Mouse (Mus musculus) MEL (cell line): ENCODE measurements around the gene Gm10188. TPM values are rescaled to one million over a fixed set of nuclear protein-coding genes. Genes with fewer than 3 reads are reported as not detected.

Source experiments
- DNase-seq: peaks from one replicate; pipeline ENCODE4 v3.0.0; 2011; ENCODE audit warnings: low read depth, low spot score
- H3K27ac ChIP-seq: 2 replicates; pipeline ENCODE4 v1.5.1; 2012; ENCODE audit warnings: low read depth, mild to moderate bottlenecking, control low read depth, low read length, moderate library complexity; ENCODE audit not compliant: control insufficient read depth
- H3K27me3 ChIP-seq, 2 experiments: fragments of 150-350 bp in 1 of 2; sonication (generic) in 1 of 2; 2 replicates each; pipeline ENCODE4 v1.6.1; 2012; ENCODE audit warnings: low read length in 2 of 2, mild to moderate bottlenecking in 2 of 2, improper control_type of control experiment in 1 of 2, moderate library complexity in 1 of 2; ENCODE audit not compliant: insufficient read depth in 2 of 2, control insufficient read depth in 1 of 2
- H3K36me3 ChIP-seq, 2 experiments: 2 replicates each; pipeline ENCODE4 v1.6.1; 2012 to 2014; ENCODE audit warnings: low read length in 2 of 2, improper control_type of control experiment in 1 of 2, inconsistent platforms in 1 of 2, mild to moderate bottlenecking in 1 of 2; ENCODE audit not compliant: insufficient read depth in 2 of 2, control insufficient read depth in 1 of 2
- H3K4me1 ChIP-seq, 2 experiments: fragments of 150-350 bp in 1 of 2; sonication (generic) in 1 of 2; 2 replicates each; pipeline ENCODE4 v1.6.1; 2012; ENCODE audit warnings: low read length in 2 of 2, improper control_type of control experiment in 1 of 2, mild to moderate bottlenecking in 1 of 2; ENCODE audit not compliant: insufficient read depth in 2 of 2, control insufficient read depth in 1 of 2
- H3K4me3 ChIP-seq, 2 experiments: fragments of 150-350 bp in 1 of 2; sonication (generic) in 1 of 2; 2 replicates each; pipeline ENCODE4 v1.5.1; 2012; ENCODE audit warnings: low read depth in 2 of 2, low read length in 2 of 2, mild to moderate bottlenecking in 2 of 2, moderate library complexity in 2 of 2, control low read depth in 1 of 2, improper control_type of control experiment in 1 of 2; ENCODE audit not compliant: control insufficient read depth in 1 of 2, insufficient read depth in 1 of 2
- H3K79me2 ChIP-seq: 2 replicates; pipeline ENCODE4 v1.6.1; 2012; ENCODE audit warnings: mild to moderate bottlenecking, low read length, moderate library complexity; ENCODE audit not compliant: control insufficient read depth, poor library complexity, insufficient read depth
- H3K9ac ChIP-seq: 2 replicates; pipeline ENCODE4 v1.6.1; 2012; ENCODE audit warnings: low read depth, mild to moderate bottlenecking, control low read depth, low read length, moderate library complexity; ENCODE audit not compliant: control insufficient read depth, poor library complexity, severe bottlenecking
- H3K9me3 ChIP-seq: fragments of 150-350 bp; sonication (generic); replicated peaks from 2 replicates; pipeline ENCODE4 v1.6.1; 2012; ENCODE audit warnings: mild to moderate bottlenecking, low read length, improper control_type of control experiment, moderate library complexity; ENCODE audit not compliant: insufficient read depth
- BHLHE40 ChIP-seq: IDR thresholded peaks from 2 replicates; pipeline ENCODE4 v1.6.1; 2012; ENCODE audit warnings: low read depth, mild to moderate bottlenecking, inconsistent platforms, low read length, improper control_type of control experiment, borderline replicate concordance
- CHD1 ChIP-seq: IDR thresholded peaks from 2 replicates; pipeline ENCODE4 v1.6.1; 2012; ENCODE audit warnings: low read depth, mild to moderate bottlenecking, inconsistent platforms, low read length, improper control_type of control experiment
- CTCF ChIP-seq, 3 experiments: IDR thresholded peaks in 2 of 3; conservative IDR thresholded peaks in 1 of 3; 2 replicates each; pipeline ENCODE4 v1.5.1; 2011 to 2012; ENCODE audit warnings: low read length in 3 of 3, low read depth in 2 of 3, mild to moderate bottlenecking in 2 of 3, improper control_type of control experiment in 1 of 3, inconsistent platforms in 1 of 3, mixed read lengths in 1 of 3, moderate library complexity in 1 of 3; ENCODE audit not compliant: control insufficient read depth in 1 of 3, insufficient read depth in 1 of 3, poor library complexity in 1 of 3, severe bottlenecking in 1 of 3
- ELF1 ChIP-seq: IDR thresholded peaks from 2 replicates; pipeline ENCODE4 v1.6.1; 2014; ENCODE audit warnings: low read depth, mild to moderate bottlenecking, inconsistent platforms, low read length, improper control_type of control experiment, moderate library complexity
- ETS1 ChIP-seq: IDR thresholded peaks from 2 replicates; pipeline ENCODE4 v1.6.1; 2012; ENCODE audit warnings: low read depth, mild to moderate bottlenecking, inconsistent platforms, low read length, improper control_type of control experiment, moderate library complexity
- GABPA ChIP-seq: IDR thresholded peaks from 2 replicates; pipeline ENCODE4 v1.6.1; 2012; ENCODE audit warnings: low read depth, mild to moderate bottlenecking, inconsistent platforms, low read length, improper control_type of control experiment, moderate library complexity
- MAZ ChIP-seq: IDR thresholded peaks from 2 replicates; pipeline ENCODE4 v1.6.1; 2012; ENCODE audit warnings: low read depth, mild to moderate bottlenecking, inconsistent platforms, low read length, improper control_type of control experiment
- MXI1 ChIP-seq: IDR thresholded peaks from 2 replicates; pipeline ENCODE4 v1.6.1; 2011; ENCODE audit warnings: mild to moderate bottlenecking, low read depth, low read length, improper control_type of control experiment
- MYB ChIP-seq: IDR thresholded peaks from 2 replicates; pipeline ENCODE4 v1.6.1; 2011; ENCODE audit warnings: mild to moderate bottlenecking, low read depth, low read length, improper control_type of control experiment
- MYC ChIP-seq: IDR thresholded peaks from 2 replicates; pipeline ENCODE4 v1.6.1; 2011; ENCODE audit warnings: low read depth, mild to moderate bottlenecking, low read length, improper control_type of control experiment, moderate library complexity
- POLR2A ChIP-seq, 2 experiments: IDR thresholded peaks; 2 replicates each; pipeline ENCODE4 v1.6.1; 2011 to 2012; ENCODE audit warnings: low read length in 2 of 2, mild to moderate bottlenecking in 2 of 2, control low read depth in 1 of 2, improper control_type of control experiment in 1 of 2, low read depth in 1 of 2, moderate library complexity in 1 of 2; ENCODE audit not compliant: control insufficient read depth in 1 of 2, insufficient read depth in 1 of 2, poor library complexity in 1 of 2
- RCOR1 ChIP-seq: IDR thresholded peaks from 2 replicates; pipeline ENCODE4 v1.6.1; 2012; ENCODE audit warnings: low read depth, mild to moderate bottlenecking, inconsistent platforms, low read length, improper control_type of control experiment
- SMC3 ChIP-seq: IDR thresholded peaks from 2 replicates; pipeline ENCODE4 v1.6.1; 2011; ENCODE audit warnings: low read depth, low read length, improper control_type of control experiment
- TAL1 ChIP-seq: IDR thresholded peaks from 2 replicates; pipeline ENCODE4 v1.6.1; 2012; ENCODE audit warnings: mild to moderate bottlenecking, inconsistent platforms, low read length, moderate library complexity, mixed read lengths
- TBP ChIP-seq: IDR thresholded peaks from 2 replicates; pipeline ENCODE4 v1.8.0; 2011; ENCODE audit warnings: low read depth, low read length, improper control_type of control experiment
- UBTF ChIP-seq: IDR thresholded peaks from 2 replicates; pipeline ENCODE4 v1.6.1; 2012; ENCODE audit warnings: low read depth, mild to moderate bottlenecking, inconsistent platforms, low read length, improper control_type of control experiment, moderate library complexity, borderline replicate concordance; ENCODE audit not compliant: insufficient read depth
- USF2 ChIP-seq, 2 experiments: IDR thresholded peaks; 2 replicates each; pipeline ENCODE4 v1.6.1; 2011 to 2012; ENCODE audit warnings: improper control_type of control experiment in 2 of 2, low read length in 2 of 2, borderline replicate concordance in 1 of 2, inconsistent platforms in 1 of 2, low read depth in 1 of 2, mild to moderate bottlenecking in 1 of 2; ENCODE audit not compliant: insufficient read depth in 1 of 2
- ZC3H11A ChIP-seq: IDR thresholded peaks from 2 replicates; pipeline ENCODE4 v1.6.1; 2012; ENCODE audit warnings: low read depth, mild to moderate bottlenecking, inconsistent platforms, low read length, improper control_type of control experiment
- ZKSCAN1 ChIP-seq: IDR thresholded peaks from 2 replicates; pipeline ENCODE4 v1.6.1; 2012; ENCODE audit warnings: low read depth, mild to moderate bottlenecking, inconsistent platforms, low read length, improper control_type of control experiment, moderate library complexity
- ZMIZ1 ChIP-seq: IDR thresholded peaks from 2 replicates; pipeline ENCODE4 v1.6.1; 2012; ENCODE audit warnings: low read depth, mild to moderate bottlenecking, inconsistent platforms, low read length, improper control_type of control experiment, moderate library complexity
- polyA plus RNA-seq, 2 experiments: library from polyadenylated mRNA; stranded (reverse) in 1 of 2; unstranded in 1 of 2; fragments of >175 nt in 1 of 2; fragments of >200 nt in 1 of 2; gene quantifications; 2 replicates each; pipeline versions ENCODE4 v1.2.1 to v1.2.4; 2012; ENCODE audit warnings: low replicate concordance in 2 of 2, low read depth in 1 of 2; ENCODE audit not compliant: insufficient read length in 2 of 2, insufficient read depth in 1 of 2, missing spikeins in 1 of 2
- total RNA-seq: library from RNA; depleted of rRNA; stranded (reverse); fragments of 300-350 nt; gene quantifications from 2 replicates; pipeline ENCODE4 v1.2.3, GENCODE M21; 2012

Gene Gm10188
- total and polyA plus RNA-seq, 3 experiments = not detected

DNA sequence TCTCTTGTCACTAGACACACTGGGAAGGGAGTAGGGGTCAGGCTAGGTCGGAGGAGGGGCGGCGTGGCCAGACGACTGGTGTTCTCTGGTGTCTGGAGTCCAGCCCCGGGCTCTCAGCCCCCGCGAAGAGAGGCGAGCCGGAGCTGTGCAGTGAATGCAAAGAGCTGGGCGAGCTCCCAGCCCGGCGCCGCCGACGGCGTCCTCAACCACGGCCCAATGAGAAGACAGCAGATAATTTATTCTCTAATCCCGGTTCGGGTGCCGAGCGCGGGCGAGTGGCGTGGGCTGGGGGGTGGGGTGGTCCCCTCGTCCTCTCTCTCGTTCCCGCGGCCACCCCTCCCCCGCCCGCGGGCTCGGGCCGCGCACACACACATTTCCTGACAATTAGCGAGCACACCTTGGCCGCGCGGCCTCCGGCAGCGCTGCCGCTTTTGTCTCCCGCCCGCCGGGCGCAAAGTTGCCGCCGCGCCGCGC lies 39.5 kb downstream of the Gm10188 start:
- Histone ChIP-seq H3K27me3 (peaks cover 0 to 4% of the 10 kb centered on the region in 2 experiments; a peak in 3 of 4 replicates), H3K27ac (no peak overlapping the region), H3K9me3 (no peaks in the 10 kb centered on the region), H3K4me1 (no peaks in the 10 kb centered on the region), H3K9ac (no peak overlapping the region), H3K4me3 (no peak overlapping the region), H3K36me3 (no peaks in the 10 kb centered on the region), H3K79me2 (no peaks in the 10 kb centered on the region)
- no peak for TF ChIP-seq POLR2A (IDR thresholded peaks at IDR 0.05; ENCODE audit: control insufficient read depth in 1 of 2, insufficient read depth in 1 of 2, low read depth in 1 of 2, low read length in 2 of 2, poor library complexity in 1 of 2)
- TF ChIP-seq TBP = no peak
- no peak for TF ChIP-seq ETS1
- TF ChIP-seq BHLHE40 = no peak
- TF ChIP-seq SMC3 = no peak
- TF ChIP-seq MYB = no peak
- no peak for TF ChIP-seq ZKSCAN1
- no peak for DNase-seq

- no peak for DNase-seq
- H3K27me3 ChIP-seq = peaks cover 0 to 4% of the 10 kb centered on the region in 2 experiments; a peak in 3 of 4 replicates
- H3K9ac ChIP-seq = no peak overlapping the region
- no peaks in the 10 kb centered on the region for H3K79me2 ChIP-seq
- no peak overlapping the region for H3K27ac ChIP-seq
- H3K4me1 ChIP-seq = no peaks in the 10 kb centered on the region
- H3K4me3 ChIP-seq = no peak overlapping the region
- no peaks in the 10 kb centered on the region for H3K9me3 ChIP-seq
- no peaks in the 10 kb centered on the region for H3K36me3 ChIP-seq
- no peak for TF ChIP-seq ELF1
- TF ChIP-seq GABPA = no peak
- TF ChIP-seq MYC = no peak
- no peak for TF ChIP-seq MAZ
- TF ChIP-seq UBTF = no peak
- TF ChIP-seq CTCF (IDR thresholded peaks at IDR 0.05 in 2 of 3, conservative IDR thresholded peaks at IDR 0.05 in 1 of 3; ENCODE audit: control insufficient read depth in 1 of 3, insufficient read depth in 1 of 3, low read depth in 2 of 3, low read length in 3 of 3, poor library complexity in 1 of 3, severe bottlenecking in 1 of 3) = no peak
- TF ChIP-seq POLR2A (IDR thresholded peaks at IDR 0.05; ENCODE audit: control insufficient read depth in 1 of 2, insufficient read depth in 1 of 2, low read depth in 1 of 2, low read length in 2 of 2, poor library complexity in 1 of 2) = no peak
- no peak for TF ChIP-seq TBP
- TF ChIP-seq MXI1 = no peak
- no peak for TF ChIP-seq SMC3
- no peak for TF ChIP-seq USF2 (IDR thresholded peaks at IDR 0.05; ENCODE audit: borderline replicate concordance in 1 of 2, insufficient read depth in 1 of 2, low read depth in 1 of 2, low read length in 2 of 2)
- no peak for TF ChIP-seq TAL1
- TF ChIP-seq CHD1 = no peak
- no peak for TF ChIP-seq ZKSCAN1
- no peak for TF ChIP-seq ZC3H11A
- TF ChIP-seq ETS1 = no peak
- TF ChIP-seq ZMIZ1 = no peak
- no peak for TF ChIP-seq RCOR1
- TF ChIP-seq, all 39 proteins: peak for 0
Observed at GRCm38 (mm10) chr1:132189231-132189630, 40.3 kb downstream of the Gm10188 start.
